Mouse (Mus musculus) neural tube, embryonic 11.5 days (tissue): ENCODE data around the gene Plek. TPM values are rescaled to one million over a fixed set of nuclear protein-coding genes. Genes with fewer than 3 reads are reported as not detected.

Experiments
- ATAC-seq: fragments of 200-750 bp; cut with Nextera tagmentation; 2 replicates; pipeline ENCODE4 v1.8.0; 2017; ENCODE audit warnings: moderate number of reproducible peaks, mild to moderate bottlenecking, moderate TSS enrichment, moderate library complexity; ENCODE audit not compliant: insufficient read depth, low FRiP score, low TSS enrichment
- DNase-seq: peaks from one replicate; pipeline ENCODE4 v3.0.0-alpha.2; 2015; ENCODE audit warnings: low spot score
- H3K27ac ChIP-seq: fragments of 300-500 bp; sonication (generic); 2 replicates; pipeline ENCODE4 v1.5.1; 2014; ENCODE audit warnings: low read depth, mild to moderate bottlenecking, low read length
- H3K27me3 ChIP-seq: fragments of 300-500 bp; sonication (generic); 2 replicates; pipeline ENCODE4 v1.6.1; 2014; ENCODE audit warnings: mild to moderate bottlenecking, low read length, mixed read lengths; ENCODE audit not compliant: control insufficient read depth, insufficient read depth
- H3K36me3 ChIP-seq: fragments of 300-500 bp; sonication (generic); 2 replicates; pipeline ENCODE4 v1.6.1; 2014; ENCODE audit warnings: mild to moderate bottlenecking, low read length, moderate library complexity, mixed read lengths; ENCODE audit not compliant: control insufficient read depth, insufficient read depth
- H3K4me1 ChIP-seq: fragments of 300-500 bp; sonication (generic); 2 replicates; pipeline ENCODE4 v1.6.1; 2014; ENCODE audit warnings: low read length, mixed read lengths; ENCODE audit not compliant: control insufficient read depth, insufficient read depth
- H3K4me2 ChIP-seq: fragments of 300-500 bp; sonication (generic); 2 replicates; pipeline ENCODE4 v1.6.1; 2014; ENCODE audit warnings: low read depth, mild to moderate bottlenecking, moderate library complexity
- H3K4me3 ChIP-seq: fragments of 300-500 bp; sonication (generic); 2 replicates; pipeline ENCODE4 v1.5.1; 2014; ENCODE audit warnings: low read depth, low read length
- H3K9ac ChIP-seq: fragments of 300-500 bp; sonication (generic); 2 replicates; pipeline ENCODE4 v1.6.1; 2014; ENCODE audit warnings: mild to moderate bottlenecking, low read length
- H3K9me3 ChIP-seq: fragments of 300-500 bp; sonication (generic); 2 replicates; pipeline ENCODE4 v1.6.1; 2016; ENCODE audit warnings: low read length; ENCODE audit not compliant: control insufficient read depth
- WGBS: fragments of 180-500 bp; shearing (Covaris S2); extraction: QIAGEN DNeasy Blood & Tissue Kit; methylation state at CpG from one replicate; pipeline ENCODE4 v1.1.7; 2014; 5-methylcytosine and 5-hydroxymethylcytosine counted together
- polyA plus RNA-seq: library from polyadenylated mRNA; unstranded; fragments of >200 nt; fragmentation: Nextera tagmentation; extraction: Ambion mirVana; gene quantifications from 2 replicates; pipeline ENCODE4 v1.2.1, GENCODE M21; 2014

The Plek gene
- polyA plus RNA-seq, 1 experiment from 2014 or later = 7.7 TPM

DNA sequence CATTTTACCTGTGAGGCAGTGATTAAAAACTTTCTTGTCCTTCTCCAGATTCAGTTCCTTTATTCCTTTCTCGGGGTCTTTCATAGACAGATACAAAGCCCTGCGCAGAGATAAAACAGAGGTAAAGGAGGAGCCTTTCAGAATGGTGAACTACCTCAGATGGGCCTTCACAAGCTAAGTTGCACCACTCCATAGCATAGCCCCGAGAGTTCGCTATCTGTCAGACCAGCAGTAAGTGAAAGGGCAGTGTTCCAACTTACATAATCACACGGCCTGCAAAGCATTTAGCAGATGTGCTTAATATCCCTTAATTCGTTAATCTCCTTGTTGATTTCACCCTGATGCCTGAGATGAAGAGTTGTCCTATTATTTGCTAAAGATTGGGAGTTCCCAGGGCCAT, 59.3 kb downstream of the Plek start:
- Histone ChIP-seq H3K36me3 (no peaks in the 10 kb centered on the region), H3K4me3 (no peak overlapping the region), H3K27ac (no peak overlapping the region), H3K9me3 (no peaks in the 10 kb centered on the region), H3K27me3 (no peaks in the 10 kb centered on the region), H3K4me1 (no peaks in the 10 kb centered on the region), H3K4me2 (no peak overlapping the region), H3K9ac (no peak overlapping the region)
- DNase-seq = no peak
- no peak for ATAC-seq
- WGBS = 92% methylated on average over 6 of the region's 6 CpGs

GRCm38 (mm10) chr11:16989885-16990284, 62.3 kb downstream of the Plek start:
- ATAC-seq (no peak), DNase-seq (no peak)
- Histone ChIP-seq H3K9me3 (no peaks in the 10 kb centered on the region), H3K9ac (no peak overlapping the region), H3K4me2 (no peak overlapping the region), H3K4me3 (no peak overlapping the region), H3K36me3 (no peaks in the 10 kb centered on the region), H3K27me3 (no peaks in the 10 kb centered on the region), H3K4me1 (no peaks in the 10 kb centered on the region), H3K27ac (no peak overlapping the region)
- WGBS = 81% methylated on average over 5 of the region's 5 CpGs

DNA sequence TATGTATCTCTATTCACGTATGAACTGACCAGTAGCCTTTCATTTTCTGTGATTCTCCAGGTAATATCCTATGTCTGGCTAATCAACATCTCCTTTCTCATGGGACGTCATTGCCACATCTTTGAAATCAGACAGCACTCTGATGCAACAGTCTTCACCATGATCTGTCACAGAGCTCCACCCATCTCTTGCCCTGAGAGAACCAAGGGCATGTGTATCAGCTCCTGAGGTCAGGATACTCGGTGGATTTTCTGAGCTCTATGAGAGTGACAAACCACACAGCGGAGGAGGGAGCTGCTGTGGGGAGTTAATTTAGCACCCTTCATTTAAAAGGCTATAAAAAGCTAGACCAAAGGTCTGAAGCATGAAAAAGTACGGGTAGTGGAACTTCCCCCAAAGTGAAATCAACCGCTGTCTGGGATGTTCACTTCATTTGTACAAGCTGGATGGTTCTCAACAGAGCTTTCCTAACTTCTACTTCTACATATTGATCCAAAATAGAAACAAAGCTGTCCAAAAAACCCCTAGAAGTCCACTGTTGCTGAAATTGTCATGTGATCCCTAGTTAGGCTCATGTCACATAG, 64.3 kb downstream of the Plek start:
- DNase-seq = no peak
- no peak overlapping the region for H3K4me3 ChIP-seq
- H3K9me3 ChIP-seq = no peaks in the 10 kb centered on the region
- no peak for ATAC-seq
- H3K36me3 ChIP-seq = no peaks in the 10 kb centered on the region
- H3K4me1 ChIP-seq = no peaks in the 10 kb centered on the region
- no peak overlapping the region for H3K4me2 ChIP-seq
- no peaks in the 10 kb centered on the region for H3K27me3 ChIP-seq
- H3K9ac ChIP-seq = no peak overlapping the region
- no peak overlapping the region for H3K27ac ChIP-seq
- WGBS = 71% methylated on average over 6 of the region's 6 CpGs

- H3K9ac ChIP-seq = no peak overlapping the region
- ATAC-seq (no peak), DNase-seq (no peak)
- no peak overlapping the region for H3K4me2 ChIP-seq
- no peak overlapping the region for H3K4me3 ChIP-seq
- no peaks in the 10 kb centered on the region for H3K27me3 ChIP-seq
- H3K36me3 ChIP-seq = no peaks in the 10 kb centered on the region
- no peaks in the 10 kb centered on the region for H3K4me1 ChIP-seq
- no peaks in the 10 kb centered on the region for H3K9me3 ChIP-seq
- H3K27ac ChIP-seq = no peak overlapping the region
- 87% methylated on average over 7 of the region's 7 CpGs for WGBS
Observed at GRCm38 (mm10) chr11:16986550-16987187, 65.5 kb downstream of the Plek start.

- H3K9me3 ChIP-seq = no peaks in the 10 kb centered on the region
- no peaks in the 10 kb centered on the region for H3K36me3 ChIP-seq
- DNase-seq = no peak
- no peak overlapping the region for H3K27ac ChIP-seq
- H3K4me1 ChIP-seq = no peaks in the 10 kb centered on the region
- H3K9ac ChIP-seq = no peak overlapping the region
- no peak for ATAC-seq
- WGBS = 96% methylated on average over 5 of the region's 5 CpGs
- H3K27me3 ChIP-seq = no peaks in the 10 kb centered on the region
- no peak overlapping the region for H3K4me2 ChIP-seq
- H3K4me3 ChIP-seq = no peak overlapping the region
Observed at GRCm38 (mm10) chr11:16978161-16978707, 73.9 kb downstream of the Plek start.

DNA sequence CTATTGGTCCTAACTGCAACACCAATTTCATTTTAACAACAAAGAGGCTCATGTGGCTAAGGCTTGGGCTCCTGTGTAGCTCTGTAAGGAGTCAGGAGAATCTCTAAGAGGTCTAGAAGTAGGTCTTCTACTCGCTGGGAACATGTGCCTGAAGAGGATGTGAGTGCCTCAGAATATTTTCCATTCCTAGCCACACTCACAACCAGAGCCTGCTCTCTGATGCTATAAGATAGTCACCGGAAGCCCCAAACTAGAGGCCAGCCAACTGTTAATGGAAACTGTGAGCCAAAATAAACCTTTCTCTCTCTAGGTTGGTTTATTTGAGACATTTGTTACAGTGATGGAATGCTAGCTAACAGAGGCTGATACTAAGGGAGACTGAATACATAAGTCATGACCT, 74.6 kb downstream of the Plek start:
- ATAC-seq (no peak), DNase-seq (no peak)
- Histone ChIP-seq H3K36me3 (no peaks in the 10 kb centered on the region), H3K4me2 (no peak overlapping the region), H3K9me3 (no peaks in the 10 kb centered on the region), H3K27ac (no peak overlapping the region), H3K9ac (no peak overlapping the region), H3K27me3 (no peaks in the 10 kb centered on the region), H3K4me3 (no peak overlapping the region), H3K4me1 (no peaks in the 10 kb centered on the region)
- 77% methylated on average over 2 of the region's 2 CpGs for WGBS

- no peak for ATAC-seq
- no peaks in the 10 kb centered on the region for H3K9me3 ChIP-seq
Observed at GRCm38 (mm10) chr11:16976937-16977336, 75.2 kb downstream of the Plek start.

DNA sequence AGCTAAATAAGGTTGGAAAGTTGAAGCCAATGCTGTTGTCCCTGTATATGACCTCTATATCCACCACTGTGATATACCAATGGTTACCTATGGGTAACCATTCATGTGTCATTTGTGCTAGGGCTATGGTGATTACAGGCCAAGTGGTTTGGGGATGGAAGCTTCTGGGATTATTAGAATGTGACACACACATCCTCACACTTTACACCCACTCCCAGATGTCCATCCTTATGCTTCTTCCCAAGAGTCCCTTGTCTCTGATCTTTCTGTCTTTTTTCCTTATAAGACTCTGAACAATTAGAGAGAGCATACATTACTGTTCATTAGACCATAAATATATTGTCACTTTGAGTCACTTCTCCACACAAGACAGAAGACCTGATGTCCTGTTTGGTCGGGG, 79.1 kb downstream of the Plek start:
- H3K27me3 ChIP-seq = no peaks in the 10 kb centered on the region
- DNase-seq = no peak
- H3K36me3 ChIP-seq = no peaks in the 10 kb centered on the region
- H3K9ac ChIP-seq = no peak overlapping the region
- no peaks in the 10 kb centered on the region for H3K4me1 ChIP-seq
- 90% methylated on average over 1 of the region's 1 CpGs for WGBS
- no peak overlapping the region for H3K4me3 ChIP-seq
- no peaks in the 10 kb centered on the region for H3K9me3 ChIP-seq
- H3K27ac ChIP-seq = no peak overlapping the region
- no peak overlapping the region for H3K4me2 ChIP-seq
- ATAC-seq = no peak

More at GRCm38 (mm10) chr11:16976937-16977336, 75.2 kb downstream of the Plek start:
- no peak for DNase-seq
- H3K4me3 ChIP-seq = no peak overlapping the region
- no peak overlapping the region for H3K4me2 ChIP-seq
- H3K9ac ChIP-seq = no peak overlapping the region
- no peak overlapping the region for H3K27ac ChIP-seq
- H3K27me3 ChIP-seq = no peaks in the 10 kb centered on the region
- 82% methylated on average over 4 of the region's 4 CpGs for WGBS
- H3K4me1 ChIP-seq = no peaks in the 10 kb centered on the region
- no peaks in the 10 kb centered on the region for H3K36me3 ChIP-seq

DNA sequence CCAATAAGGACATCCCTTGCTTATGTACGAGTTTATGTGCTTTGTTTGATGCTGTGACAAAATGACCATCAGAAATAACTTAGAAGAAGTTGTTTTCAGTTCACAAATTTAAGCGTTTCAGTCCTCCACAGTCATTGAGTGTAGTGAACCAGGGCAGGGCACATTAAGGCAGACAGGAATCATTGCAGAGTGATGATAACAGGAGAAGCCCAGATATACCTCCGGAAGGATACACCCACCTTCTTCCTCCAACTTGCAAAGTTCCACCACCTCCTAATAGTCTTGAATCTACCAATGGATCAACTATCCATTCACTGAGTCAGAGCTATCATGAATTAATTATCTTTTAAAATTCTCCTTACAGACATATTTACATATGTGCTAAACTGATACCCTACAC, 80.2 kb downstream of the Plek start:
- no peak overlapping the region for H3K4me2 ChIP-seq
- H3K4me3 ChIP-seq = no peak overlapping the region
- H3K9me3 ChIP-seq = no peaks in the 10 kb centered on the region
- no peaks in the 10 kb centered on the region for H3K4me1 ChIP-seq
- no peak overlapping the region for H3K27ac ChIP-seq
- H3K36me3 ChIP-seq = no peaks in the 10 kb centered on the region
- 85% methylated on average over 3 of the region's 3 CpGs for WGBS
- DNase-seq = no peak
- ATAC-seq = no peak
- H3K27me3 ChIP-seq = no peaks in the 10 kb centered on the region
- H3K9ac ChIP-seq = no peak overlapping the region
